Mouse (Mus musculus) stomach, embryonic 14.5 days (tissue): ENCODE measurements around the gene Map3k20. TPM values are rescaled to one million over a fixed set of nuclear protein-coding genes. Genes with fewer than 3 reads are reported as not detected.

ENCODE experiments used
- ATAC-seq: fragments of 200-750 bp; cut with Nextera tagmentation; 2 replicates; pipeline ENCODE4 v1.8.0; 2017; ENCODE audit warnings: low read depth, moderate TSS enrichment; ENCODE audit not compliant: insufficient number of reproducible peaks, insufficient read depth, low FRiP score
- H3K27ac ChIP-seq: fragments of 300-500 bp; sonication (generic); 2 replicates; pipeline ENCODE4 v1.5.1; 2014; ENCODE audit warnings: mild to moderate bottlenecking, low read length, moderate library complexity, mixed read lengths
- H3K27me3 ChIP-seq: fragments of 300-500 bp; sonication (generic); 2 replicates; pipeline ENCODE4 v1.6.1; 2014; ENCODE audit warnings: low read length, control low read depth, mixed read lengths; ENCODE audit not compliant: control insufficient read depth, insufficient read depth
- H3K36me3 ChIP-seq: fragments of 300-500 bp; sonication (generic); 2 replicates; pipeline ENCODE4 v1.6.1; 2014; ENCODE audit warnings: mild to moderate bottlenecking, control low read depth, low read length, moderate library complexity, mixed read lengths; ENCODE audit not compliant: control insufficient read depth, insufficient read depth
- H3K4me1 ChIP-seq: fragments of 300-500 bp; sonication (generic); 2 replicates; pipeline ENCODE4 v1.6.1; 2014; ENCODE audit warnings: low read length, control low read depth, mixed read lengths; ENCODE audit not compliant: control insufficient read depth, insufficient read depth
- H3K4me2 ChIP-seq: fragments of 300-500 bp; sonication (generic); replicated peaks from 2 replicates; pipeline ENCODE4 v1.6.1; 2014; ENCODE audit warnings: low read depth, low read length, control low read depth
- H3K4me3 ChIP-seq: fragments of 300-500 bp; sonication (generic); 2 replicates; pipeline ENCODE4 v1.5.1; 2014; ENCODE audit warnings: low read depth, low read length, control low read depth
- H3K9ac ChIP-seq: fragments of 300-500 bp; sonication (generic); replicated peaks from 2 replicates; pipeline ENCODE4 v1.6.1; 2014; ENCODE audit warnings: low read depth, mild to moderate bottlenecking, control low read depth, low read length, moderate library complexity, mixed read lengths
- H3K9me3 ChIP-seq: fragments of 300-500 bp; sonication (generic); 2 replicates; pipeline ENCODE4 v1.6.1; 2016; ENCODE audit warnings: low read depth, low read length, control low read depth; ENCODE audit not compliant: control insufficient read depth
- WGBS: fragments of 180-500 bp; shearing (Covaris S2); extraction: QIAGEN DNeasy Blood & Tissue Kit; methylation state at CpG from one replicate; pipeline ENCODE4 v1.1.7; 2014; 5-methylcytosine and 5-hydroxymethylcytosine counted together
- polyA plus RNA-seq: library from polyadenylated mRNA; unstranded; fragments of >200 nt; fragmentation: Nextera tagmentation; extraction: Ambion mirVana; gene quantifications from 2 replicates; pipeline ENCODE4 v1.2.1, GENCODE M21; 2014

The Map3k20 gene
- polyA plus RNA-seq, 1 experiment from 2014 or later, result 35.8 TPM

DNA sequence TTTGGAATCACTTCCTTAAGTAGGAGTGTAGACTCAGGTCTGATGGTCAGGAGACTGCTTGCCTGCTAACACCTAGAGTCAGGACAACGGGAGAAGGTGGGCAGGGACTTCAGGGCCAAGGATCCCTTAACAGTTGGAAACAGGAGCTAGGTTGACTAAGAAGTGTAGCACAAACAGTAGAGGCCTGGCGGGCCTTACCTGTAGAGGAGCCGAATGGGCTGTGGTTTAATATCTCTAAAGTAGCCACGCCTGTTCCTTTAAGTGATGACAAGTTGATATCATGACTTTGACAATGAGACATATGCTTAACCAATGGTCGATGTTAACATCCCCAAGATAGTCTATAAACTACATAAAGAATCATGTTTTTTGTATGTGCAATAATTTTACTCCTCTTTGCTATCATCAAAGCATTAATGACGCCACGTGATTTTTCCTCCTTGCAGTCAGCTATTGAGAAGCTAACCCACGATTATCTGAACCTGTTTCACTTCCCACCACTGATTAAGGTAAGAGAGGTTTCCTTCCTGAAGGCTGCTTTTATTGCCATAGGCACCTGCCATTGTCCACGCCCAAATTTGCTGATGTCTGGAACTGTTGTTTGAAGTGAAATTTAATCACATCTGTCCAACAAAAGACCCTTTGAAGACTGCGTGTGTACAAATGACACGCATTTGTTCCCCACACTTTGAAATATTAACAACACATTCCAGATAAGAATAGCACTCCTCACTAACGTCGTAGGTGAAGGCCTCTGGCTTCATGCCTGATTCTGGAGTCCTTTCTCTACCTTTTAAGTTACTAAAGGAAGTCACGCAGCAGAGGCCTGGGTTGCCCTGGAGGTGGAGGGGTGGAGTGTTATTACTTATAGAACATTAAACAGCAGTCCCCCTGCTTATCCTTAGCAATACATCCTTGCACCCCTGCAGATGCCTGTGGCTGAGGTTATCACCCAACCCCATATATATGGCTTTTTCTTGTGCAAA is 131.0 kb downstream of the Map3k20 start:
- H3K36me3 ChIP-seq, result no peaks in the 10 kb centered on the region
- 56% methylated on average over 14 of the region's 14 CpGs for WGBS
- ATAC-seq, result peak; percentile 79
- H3K4me3 ChIP-seq, result no peak overlapping the region
- no peaks in the 10 kb centered on the region for H3K9me3 ChIP-seq
- peak overlapping the region; percentile 4; the same call in 1 of the 2 replicates for H3K27ac ChIP-seq
- H3K4me2 ChIP-seq, result no peak overlapping the region
- no peaks in the 10 kb centered on the region for H3K4me1 ChIP-seq
- no peak overlapping the region for H3K9ac ChIP-seq
- no peaks in the 10 kb centered on the region for H3K27me3 ChIP-seq

DNA sequence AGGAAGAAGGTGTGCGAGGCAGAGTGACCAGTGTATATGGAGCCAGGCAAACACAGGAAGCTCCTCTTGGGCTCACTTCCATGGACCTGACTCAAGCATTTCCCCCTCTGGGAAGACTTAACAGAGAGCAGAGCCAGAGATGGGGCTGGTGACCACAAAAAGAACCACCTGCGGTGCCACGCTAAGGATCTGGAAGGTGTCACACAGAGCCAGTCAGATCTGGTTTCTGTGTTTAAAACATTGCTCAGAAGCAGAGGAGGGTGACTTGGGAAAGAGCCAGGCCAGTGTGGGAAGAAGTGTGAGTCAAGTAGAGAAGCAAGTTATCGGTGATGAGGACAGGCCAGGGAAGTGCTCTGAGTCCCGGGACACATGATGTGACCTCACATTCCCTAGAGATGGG is 135.1 kb downstream of the Map3k20 start:
- H3K9me3 ChIP-seq, result no peaks in the 10 kb centered on the region
- no peak overlapping the region for H3K4me3 ChIP-seq
- WGBS, result 82% methylated on average over 5 of the region's 5 CpGs
- no peaks in the 10 kb centered on the region for H3K36me3 ChIP-seq
- no peaks in the 10 kb centered on the region for H3K27me3 ChIP-seq
- H3K4me1 ChIP-seq, result no peaks in the 10 kb centered on the region
- H3K9ac ChIP-seq, result no peak overlapping the region
- H3K4me2 ChIP-seq, result no peak overlapping the region
- no peak for ATAC-seq
- no peak overlapping the region for H3K27ac ChIP-seq

DNA sequence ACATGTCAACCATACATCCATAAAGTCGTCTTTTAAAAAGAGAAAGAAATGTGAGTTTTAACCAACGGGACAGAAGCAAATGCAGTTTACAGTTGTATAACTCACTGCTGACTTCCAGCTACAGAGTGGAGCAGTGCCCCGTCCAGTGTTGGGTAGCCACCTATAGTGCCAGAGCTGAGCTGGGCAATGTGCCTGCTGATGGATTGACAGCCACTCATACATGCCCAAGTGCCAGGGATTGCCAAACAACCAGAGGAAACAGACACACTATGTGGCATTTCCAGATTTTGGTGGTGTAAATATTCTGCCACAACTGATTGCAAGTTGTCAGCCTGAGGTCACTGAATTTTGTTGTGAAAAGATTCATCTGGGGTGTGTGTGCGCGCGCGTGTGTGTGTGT is 139.2 kb downstream of the Map3k20 start:
- WGBS, result 75% methylated on average over 7 of the region's 7 CpGs
- no peaks in the 10 kb centered on the region for H3K36me3 ChIP-seq

DNA sequence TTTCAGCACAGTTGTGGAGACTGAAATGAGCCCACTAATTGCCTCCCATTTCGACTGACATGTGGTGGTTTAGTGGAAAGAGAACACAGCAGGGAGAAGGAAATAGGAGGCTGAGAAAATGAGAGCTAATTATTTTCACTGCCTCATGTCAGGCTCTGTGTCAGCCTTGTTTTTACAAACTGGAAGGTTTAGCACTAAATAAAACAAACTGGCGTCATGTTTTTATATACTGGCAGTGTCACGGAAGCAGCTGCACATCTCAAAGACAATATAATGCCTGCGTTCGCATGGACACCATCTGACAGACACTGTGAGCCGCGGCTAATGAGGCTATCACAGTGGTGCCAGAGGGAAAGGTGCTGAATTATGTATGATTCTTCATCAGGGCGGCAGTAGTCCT is 141.3 kb downstream of the Map3k20 start:
- Histone ChIP-seq H3K27me3 (no peaks in the 10 kb centered on the region), H3K4me3 (no peak overlapping the region), H3K36me3 (no peaks in the 10 kb centered on the region), H3K9me3 (no peaks in the 10 kb centered on the region), H3K27ac (no peak overlapping the region), H3K4me2 (no peak overlapping the region), H3K4me1 (no peaks in the 10 kb centered on the region), H3K9ac (no peak overlapping the region)
- ATAC-seq, result no peak
- WGBS, result 44% methylated on average over 8 of the region's 8 CpGs

More for the DNA sequence above, 139.2 kb downstream of the Map3k20 start:
- H3K4me3 ChIP-seq, result no peak overlapping the region
- no peaks in the 10 kb centered on the region for H3K4me1 ChIP-seq
- ATAC-seq, result no peak
- H3K9me3 ChIP-seq, result no peaks in the 10 kb centered on the region
- H3K27ac ChIP-seq, result no peak overlapping the region
- H3K9ac ChIP-seq, result no peak overlapping the region
- no peaks in the 10 kb centered on the region for H3K27me3 ChIP-seq
- no peak overlapping the region for H3K4me2 ChIP-seq

DNA sequence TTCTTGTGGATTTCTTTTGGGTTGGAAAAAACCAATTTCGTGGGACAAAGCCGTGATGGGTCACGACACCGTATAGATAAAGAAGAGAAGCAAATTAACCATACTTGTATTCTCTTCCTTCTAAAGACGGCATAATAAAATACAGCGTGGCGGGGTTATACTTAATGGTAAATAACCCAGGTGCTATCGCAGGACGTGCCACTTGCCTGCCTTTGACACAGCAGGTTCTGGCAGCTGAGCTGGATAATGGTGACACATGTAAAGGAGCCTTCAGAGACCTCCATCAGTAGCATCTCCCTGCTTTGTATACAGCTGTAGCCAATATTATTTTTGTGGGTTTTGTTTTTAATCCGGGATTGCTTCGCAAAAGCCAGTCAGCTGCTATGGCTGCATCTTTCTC is 141.9 kb downstream of the Map3k20 start:
- no peaks in the 10 kb centered on the region for H3K9me3 ChIP-seq
- H3K36me3 ChIP-seq, result no peaks in the 10 kb centered on the region
- no peaks in the 10 kb centered on the region for H3K27me3 ChIP-seq
- ATAC-seq, result no peak
- H3K4me2 ChIP-seq, result no peak overlapping the region
- no peaks in the 10 kb centered on the region for H3K4me1 ChIP-seq
- H3K27ac ChIP-seq, result no peak overlapping the region
- no peak overlapping the region for H3K4me3 ChIP-seq
- 59% methylated on average over 11 of the region's 11 CpGs for WGBS
- no peak overlapping the region for H3K9ac ChIP-seq

DNA sequence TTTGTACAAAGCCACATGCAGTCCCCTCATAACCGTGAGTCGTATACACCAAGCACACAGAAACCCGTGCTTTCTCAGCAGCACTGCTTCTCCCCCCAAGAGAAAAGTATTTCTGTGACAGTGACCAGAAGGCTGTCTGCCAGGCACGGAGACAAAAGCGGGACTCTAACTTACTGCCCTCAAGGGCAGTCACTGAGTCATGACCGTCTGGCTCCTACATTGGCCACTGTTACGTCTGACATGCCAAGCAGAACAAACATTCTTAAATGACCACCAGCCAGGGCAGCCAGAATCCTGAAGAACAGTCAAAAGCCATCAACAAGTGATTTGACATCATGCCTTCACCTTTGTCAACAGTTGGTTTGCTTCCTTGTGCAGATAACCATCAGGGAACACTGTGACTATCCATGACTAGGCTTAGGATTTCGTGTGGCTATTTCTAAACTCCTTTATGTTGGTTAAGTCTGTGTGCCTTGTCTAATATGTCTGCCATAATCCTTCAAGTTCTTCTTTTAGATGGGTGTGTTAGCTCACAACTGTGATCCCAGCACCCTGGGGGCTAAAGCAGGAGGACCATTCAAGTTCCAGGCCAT is 153.6 kb downstream of the Map3k20 start:
- H3K36me3 ChIP-seq, result peaks cover 3% of the 10 kb centered on the region; the same call in 1 of the 2 replicates
- no peak overlapping the region for H3K27ac ChIP-seq
- no peak for ATAC-seq
- no peak overlapping the region for H3K4me3 ChIP-seq
- WGBS, result 68% methylated on average over 8 of the region's 8 CpGs
- no peak overlapping the region for H3K9ac ChIP-seq
- H3K4me2 ChIP-seq, result no peak overlapping the region
- H3K4me1 ChIP-seq, result no peaks in the 10 kb centered on the region
- H3K27me3 ChIP-seq, result no peaks in the 10 kb centered on the region
- H3K9me3 ChIP-seq, result no peaks in the 10 kb centered on the region

DNA sequence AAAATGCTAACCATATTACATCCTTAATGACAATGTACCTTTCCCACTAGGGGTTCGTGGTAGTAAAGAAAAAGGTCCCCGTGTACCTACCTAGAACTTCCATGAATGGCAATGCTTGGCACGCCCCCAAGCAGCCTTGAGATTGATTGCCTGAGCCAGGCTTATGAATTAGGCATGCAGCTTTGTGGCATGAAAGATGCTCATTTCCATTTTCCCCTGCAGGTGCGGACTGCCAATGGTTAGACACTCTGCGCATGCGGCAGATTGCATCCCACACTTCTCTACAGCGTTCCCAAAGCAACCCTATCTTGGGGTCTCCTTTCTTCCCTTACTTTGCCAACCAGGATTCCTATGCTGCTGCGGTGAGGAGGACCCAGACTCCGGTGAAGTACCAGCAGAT is 155.6 kb downstream of the Map3k20 start:
- Histone ChIP-seq H3K9ac (no peak overlapping the region), H3K4me3 (no peak overlapping the region), H3K27ac (no peak overlapping the region), H3K27me3 (no peaks in the 10 kb centered on the region), H3K4me2 (no peak overlapping the region), H3K4me1 (no peaks in the 10 kb centered on the region), H3K36me3 (peaks cover 3% of the 10 kb centered on the region; the same call in 1 of the 2 replicates), H3K9me3 (no peaks in the 10 kb centered on the region)
- 90% methylated on average over 9 of the region's 9 CpGs for WGBS
- no peak for ATAC-seq

DNA sequence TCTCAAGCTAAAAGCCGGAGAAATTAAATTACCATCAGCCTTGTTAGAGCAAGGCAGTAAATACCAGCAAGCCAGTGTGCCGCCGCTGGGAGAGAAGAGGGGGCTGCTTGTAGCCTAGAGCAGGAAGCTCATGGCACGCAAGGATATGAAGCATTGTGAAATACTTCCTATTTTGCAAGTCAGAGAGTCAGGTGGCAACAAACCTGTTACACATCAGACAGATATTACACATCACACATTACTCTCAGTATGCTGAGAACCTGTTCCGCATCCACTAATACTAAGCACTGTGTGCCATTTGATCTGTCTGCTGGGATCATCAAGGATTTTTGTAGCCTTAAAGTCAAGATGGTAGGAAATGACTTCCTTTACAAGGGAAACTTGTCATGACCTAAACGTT is 157.4 kb downstream of the Map3k20 start:
- 83% methylated on average over 6 of the region's 6 CpGs for WGBS
- Histone ChIP-seq H3K27ac (no peak overlapping the region), H3K27me3 (no peaks in the 10 kb centered on the region), H3K4me2 (no peak overlapping the region), H3K4me3 (no peak overlapping the region), H3K36me3 (peaks cover 3% of the 10 kb centered on the region; the same call in 1 of the 2 replicates), H3K9ac (no peak overlapping the region), H3K9me3 (no peaks in the 10 kb centered on the region), H3K4me1 (no peaks in the 10 kb centered on the region)
- ATAC-seq, result no peak
